Mouse (Mus musculus) leukemia stem cell, adult 10-12 weeks (primary cell): ENCODE results near the gene Hic1. TPM values are rescaled to one million over a fixed set of nuclear protein-coding genes. Genes with fewer than 3 reads are reported as not detected.

Experiments used
- polyA plus RNA-seq: library from polyadenylated mRNA; stranded (reverse); fragments of >175 nt; gene quantifications from 2 replicates; pipeline ENCODE4 v1.2.3, GENCODE M21; 2012; ENCODE audit warnings: low replicate concordance

Hic1 gene
- polyA plus RNA-seq = 2.8 and 3.2 TPM in 2 replicates

DNA sequence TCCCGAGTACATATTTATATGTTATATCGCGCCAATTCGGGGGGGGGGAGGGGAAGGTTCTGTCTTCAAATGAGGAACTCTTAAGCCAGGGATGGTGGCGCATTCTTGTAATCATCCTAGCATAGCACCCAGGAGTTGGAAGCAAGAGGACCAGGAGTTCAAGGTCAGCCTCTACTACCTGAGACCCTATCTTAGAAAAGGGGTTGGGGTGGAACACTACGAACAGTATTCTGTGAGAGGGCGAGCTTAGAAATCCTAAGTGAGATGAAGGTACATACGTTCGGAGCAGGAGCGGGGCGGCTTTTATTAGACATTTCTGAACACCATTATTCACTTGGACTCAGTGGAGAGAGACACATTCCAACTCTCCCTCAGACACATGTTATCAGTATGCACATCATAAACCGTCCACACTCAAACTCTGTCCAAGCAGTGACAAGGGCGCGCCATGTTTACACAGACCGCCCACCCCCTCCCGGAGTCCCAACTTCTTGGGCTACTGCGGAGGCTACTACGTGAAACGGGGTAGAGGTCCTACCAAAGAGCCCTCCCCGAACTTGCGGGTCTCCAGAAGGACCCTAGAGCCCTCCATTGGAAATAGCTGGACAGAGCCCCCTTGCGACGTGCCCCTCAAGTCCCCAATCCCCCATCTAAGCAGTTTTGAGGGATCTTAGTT, at the start of gene Hic1:
Gene Hic1 (minus strand): TSS at position 115 of the 676 bp plus-strand sequence.

DNA sequence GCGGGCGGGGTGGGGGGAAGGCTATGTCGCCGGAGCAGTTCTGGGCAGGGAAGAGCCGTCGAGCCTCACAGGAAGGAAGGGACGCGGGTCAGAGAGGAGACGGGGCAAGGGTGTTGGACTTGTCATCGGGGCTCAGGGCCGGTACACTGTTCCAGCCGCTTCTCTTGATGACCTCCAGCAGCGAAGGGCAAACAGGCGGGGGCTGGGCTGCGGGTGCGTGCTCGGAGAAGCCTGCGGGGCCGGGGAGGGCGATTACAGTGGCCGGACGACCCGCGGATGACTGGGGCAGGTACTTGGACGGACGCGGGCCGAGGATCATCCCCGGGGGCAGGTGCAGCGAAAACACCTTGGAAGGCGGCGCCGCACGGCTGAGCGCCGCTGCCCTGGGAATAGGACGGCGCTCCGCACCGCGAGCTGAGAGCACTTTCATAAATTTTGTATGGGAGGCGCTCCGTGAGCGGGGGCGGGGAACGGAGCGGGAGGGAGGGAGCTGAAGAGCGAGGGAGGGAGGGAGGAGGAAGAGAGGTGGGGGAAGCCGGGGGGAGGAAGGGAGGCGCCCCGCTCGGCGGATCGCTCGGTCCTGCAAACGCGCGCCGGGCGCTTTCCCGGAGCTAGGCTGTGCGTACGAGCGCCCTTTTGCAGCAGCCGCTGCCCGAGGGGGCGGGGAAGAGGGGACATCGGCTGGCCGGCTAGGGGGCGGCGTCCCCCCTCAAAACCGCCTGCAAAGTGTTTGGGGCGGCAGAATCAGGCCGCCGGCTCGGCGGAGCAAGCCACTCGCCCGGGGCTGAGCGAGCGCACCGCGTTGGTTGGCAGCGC, 24.1 kb upstream of the Hic1 start, which contains the start of gene Rtn4rl1:
Gene Rtn4rl1 (plus strand): TSS at position 528 of the 816 bp plus-strand sequence.

DNA sequence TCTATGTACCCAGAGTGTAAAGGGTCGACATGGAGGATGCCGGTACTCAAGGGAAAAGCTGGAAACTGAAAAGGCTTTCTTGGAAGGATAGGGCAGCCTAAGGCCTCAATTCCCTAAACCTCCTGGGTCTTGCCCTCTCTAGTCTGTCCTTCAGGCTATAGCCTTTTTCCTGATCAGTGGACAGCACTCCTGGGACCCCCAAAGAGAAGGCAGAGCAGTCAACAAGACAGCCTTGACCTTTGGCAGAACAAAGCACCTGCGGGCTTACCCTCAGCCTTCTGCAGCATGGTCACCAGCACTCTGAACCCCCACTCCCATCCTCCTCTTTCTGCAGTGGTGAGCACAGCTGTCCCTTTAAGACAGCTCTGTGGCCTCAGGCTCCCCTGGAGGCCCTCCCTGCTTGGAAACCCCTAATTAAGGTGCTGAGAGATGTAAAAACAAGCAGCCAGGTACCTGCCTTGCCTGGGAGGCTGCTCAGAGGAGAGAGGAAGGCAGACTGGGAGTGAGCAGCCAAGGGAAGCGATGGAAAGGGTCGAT, 21.7 kb upstream of the Hic1 start, which contains the start of gene Dph1:
Gene Dph1 (minus strand): TSS at position 337 of the 537 bp plus-strand sequence.

DNA sequence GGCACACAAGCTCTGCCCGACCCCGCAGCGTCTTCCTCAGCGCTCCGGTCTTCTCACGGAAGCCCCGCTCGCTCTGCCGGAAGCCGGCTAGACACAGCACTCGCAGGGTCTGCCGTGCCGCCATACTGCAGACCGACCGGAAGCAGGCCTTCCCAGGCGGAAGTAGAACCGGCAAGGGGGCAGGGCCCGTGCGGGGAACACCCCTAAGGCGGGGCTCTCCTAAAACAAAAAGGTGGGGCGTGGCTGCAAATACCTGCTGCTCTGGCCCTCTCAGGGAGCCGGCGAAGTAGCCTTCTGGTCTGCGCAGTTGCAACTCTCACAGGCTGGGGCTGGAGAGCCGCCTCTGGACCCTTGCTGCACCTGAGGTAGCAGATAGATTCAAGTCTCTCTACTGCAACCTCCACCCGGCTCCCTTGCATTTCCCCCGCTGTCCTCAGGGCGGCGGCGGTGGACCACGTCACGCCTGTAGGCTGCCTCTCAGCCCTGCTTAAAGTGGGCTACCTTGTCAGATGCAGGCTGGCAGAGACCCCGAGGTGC, 9.4 kb upstream of the Hic1 start, which contains the start of gene Ovca2:
Gene Ovca2 (minus strand): TSS at position 164 of the 537 bp plus-strand sequence.

Other genes with a start within 250 kb of the Hic1 start
- gene Smg6, start 243.7 kb downstream of the Hic1 start, polyA plus RNA-seq = 29.1 and 63.7 TPM in 2 replicates
- 0.73 and 1.3 TPM in 2 replicates for gene Srr, start 243.6 kb downstream of the Hic1 start, polyA plus RNA-seq
- 1.3 and 2.2 TPM in 2 replicates for gene Ovca2, start 9.3 kb upstream of the Hic1 start, polyA plus RNA-seq
- gene Dph1, start 21.7 kb upstream of the Hic1 start, polyA plus RNA-seq = 52.3 and 91.0 TPM in 2 replicates
- 0.71 and 0.87 TPM in 2 replicates for gene Rtn4rl1, start 24.3 kb upstream of the Hic1 start, polyA plus RNA-seq
- gene Rpa1, start 178.8 kb upstream of the Hic1 start, polyA plus RNA-seq = 36.1 and 98.9 TPM in 2 replicates
- 1.1 and 1.2 TPM in 2 replicates for gene Smyd4, start 178.9 kb upstream of the Hic1 start, polyA plus RNA-seq